Comparison of ENCODE assay signal across 10 mouse cellular contexts in the genomic region with DNA sequence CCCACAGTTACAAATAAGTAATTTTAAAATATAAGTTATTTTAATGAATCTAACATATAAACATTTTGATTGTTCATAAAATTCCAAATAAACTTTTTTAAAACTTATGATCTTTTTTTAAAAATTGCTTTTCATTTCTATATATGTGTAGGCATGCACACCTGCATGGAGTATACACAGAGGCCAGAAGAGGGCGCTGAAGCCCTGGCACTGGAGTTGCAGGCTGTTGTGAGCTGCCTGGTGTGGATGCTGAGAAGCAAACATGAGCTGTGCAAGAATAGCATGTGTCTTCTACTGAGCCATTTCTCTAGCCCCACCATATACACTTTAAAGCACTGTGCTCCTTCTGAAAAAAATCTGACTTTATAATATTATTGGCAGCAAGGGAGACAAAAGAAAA. TPM values are rescaled to one million over a fixed set of nuclear protein-coding genes. Genes with fewer than 3 reads are reported as not detected.
A peak's percentile ranks its signal among the peaks of the same experiment; 100 is the strongest.
DNase-seq lines count a peak whose midpoint lies in the region; ATAC-seq and TF ChIP-seq lines count a peak whose summit lies in the region.
"Had no signal": no experiment of that assay in that cellular context is flagged by ENCODE, and none has a peak within 500 bp of the region (broad histone marks: within the 10 kb centered on the region; RNA-seq: fewer than 3 reads in every experiment).

No protein-coding gene starts in this region.

- TF ChIP-seq EP300 in CH12.LX (IDR thresholded peaks at IDR 0.05; ENCODE audit: low read length) = no peak

- no peak for ATAC-seq in kidney, postnatal 0 days (replicated peaks; ENCODE audit: low FRiP score, low read depth)
- ATAC-seq in granulocyte monocyte progenitor cell, adult 5-6 weeks (replicated peaks; ENCODE audit: poor library complexity, severe bottlenecking) = peak; percentile 40; the same call in 1 of the 2 replicates

- no peak overlapping the region for H3K27ac ChIP-seq in kidney, postnatal 0 days
- no peak overlapping the region for H3K27ac ChIP-seq in CH12.LX (ENCODE audit: insufficient read depth, low read depth)

- H3K4me1 ChIP-seq in kidney, postnatal 0 days (replicated peaks; ENCODE audit: insufficient read depth, low read length) = no peaks in the 10 kb centered on the region
- no peaks in the 10 kb centered on the region for H3K4me1 ChIP-seq in CH12.LX (ENCODE audit: control insufficient read depth in 1 of 2, insufficient read depth in 2 of 2)

- H3K27me3 ChIP-seq in kidney, postnatal 0 days (ENCODE audit: insufficient read depth, low read length) = no peaks in the 10 kb centered on the region
- H3K27me3 ChIP-seq in CH12.LX (replicated peaks) = no peaks in the 10 kb centered on the region
- H3K27me3 ChIP-seq: megakaryocyte, embryonic 14.5 days had no signal

- H3K36me3 ChIP-seq in kidney, postnatal 0 days (ENCODE audit: insufficient read depth, low read length) = peaks cover 23% of the 10 kb centered on the region; the same call in 1 of the 2 replicates
- peaks cover 38 to 87% of the 10 kb centered on the region in 2 experiments for H3K36me3 ChIP-seq in CH12.LX (replicated peaks in 1 of 2; ENCODE audit: control insufficient read depth in 1 of 2, insufficient read depth in 1 of 2, low read length in 1 of 2)

- TF ChIP-seq POLR2A in CH12.LX (IDR thresholded peaks at IDR 0.05; ENCODE audit: low read depth, low read length) = no peak

- WGBS in kidney, postnatal 0 days = 47% methylated on average over 1 of the region's 1 CpGs

- no peak overlapping the region for H3K4me3 ChIP-seq in kidney, postnatal 0 days (replicated peaks; ENCODE audit: low read depth, low read length)
- no peak overlapping the region for H3K4me3 ChIP-seq in CH12.LX (replicated peaks in 1 of 3; ENCODE audit: low read depth in 2 of 3, low read length in 2 of 3, poor library complexity in 1 of 3)
- H3K4me3 ChIP-seq: megakaryocyte, embryonic 14.5 days had no signal

- no peak overlapping the region for H3K9ac ChIP-seq in kidney, postnatal 0 days (ENCODE audit: low read depth, low read length)
- no peak overlapping the region for H3K9ac ChIP-seq in CH12.LX (ENCODE audit: insufficient read depth, low read depth)

- H3K4me2 ChIP-seq in kidney, postnatal 0 days (ENCODE audit: low read length) = no peak overlapping the region
- H3K4me2 ChIP-seq in CH12.LX (ENCODE audit: insufficient read depth, low read depth, poor library complexity, severe bottlenecking) = no peak overlapping the region

- TF ChIP-seq RAD21 in CH12.LX (IDR thresholded peaks at IDR 0.05; ENCODE audit: low read depth, low read length) = peak; percentile 8

- in situ Hi-C loops in CH12.LX (cut with MboI; ENCODE audit: low pct_ligation_motif_present, low pct_unique_long_range_greater_than_20kb, low sequenced_read_pairs) = no loop called here

- no peak for DNase-seq in kidney, postnatal 0 days (ENCODE audit: low spot score)
- no peak for DNase-seq in kidney, adult 8-10 months
- DNase-seq in 416B (ENCODE audit: low read depth) (peak; percentile 41), CH12.LX (ENCODE audit: extremely low read depth) (no peak)
- DNase-seq in ovary, adult 18-20 months (ENCODE audit: low spot score) = no peak
- no peak for DNase-seq in lung, postnatal 25 days (ENCODE audit: low spot score)
- no peak for DNase-seq in heart, adult 18-20 months
- DNase-seq: left cerebral cortex, postnatal 4 days had no signal

- dilution Hi-C loops in CH12.LX (cut with MboI; ENCODE audit: extremely low pct_ligation_motif_present, extremely low pct_unique_long_range_greater_than_20kb, low sequenced_read_pairs) = no loop called here

- peak; percentile 34; the same call in 1 of the 2 replicates for TF ChIP-seq CTCF in kidney, postnatal 0 days (IDR thresholded peaks at IDR 0.05; ENCODE audit: low read depth)
- TF ChIP-seq CTCF in CH12.LX (conservative IDR thresholded peaks at IDR 0.05 in 1 of 2, IDR thresholded peaks at IDR 0.05 in 1 of 2; ENCODE audit: low read depth in 2 of 2, low read length in 2 of 2) = peak; percentile 17 to 41; a peak in 2 of 4 replicates

- H3K9me3 ChIP-seq in kidney, postnatal 0 days (replicated peaks; ENCODE audit: low read length) = no peaks in the 10 kb centered on the region
- H3K9me3 ChIP-seq in CH12.LX (replicated peaks; ENCODE audit: low read length) = peaks cover 8% of the 10 kb centered on the region

- peaks cover 4% of the 10 kb centered on the region for H3K79me2 ChIP-seq in CH12.LX (replicated peaks; ENCODE audit: control insufficient read depth, extremely low read depth, insufficient read depth, poor library complexity, severe bottlenecking)

TF ChIP-seq in CH12.LX, 34 proteins besides CTCF, POLR2A, EP300 and RAD21:
- no peak for TF ChIP-seq CHD1 (IDR thresholded peaks at IDR 0.05; ENCODE audit: low read depth, low read length)
- no peak for TF ChIP-seq TBP (conservative IDR thresholded peaks at IDR 0.05; ENCODE audit: low read depth, low read length)
- no peak for TF ChIP-seq GABPA (IDR thresholded peaks at IDR 0.05; ENCODE audit: insufficient replicate concordance, low read depth, low read length)
- no peak for TF ChIP-seq CHD2 (IDR thresholded peaks at IDR 0.05; ENCODE audit: low read length)
- TF ChIP-seq BHLHE40 (IDR thresholded peaks at IDR 0.05; ENCODE audit: low read depth, low read length) = no peak
- no peak for TF ChIP-seq ZMIZ1 (IDR thresholded peaks at IDR 0.05; ENCODE audit: low read depth, low read length)
- no peak for TF ChIP-seq ZNF384 (IDR thresholded peaks at IDR 0.05; ENCODE audit: low read depth, low read length)
- TF ChIP-seq ZKSCAN1 (IDR thresholded peaks at IDR 0.05; ENCODE audit: borderline replicate concordance, low read depth, low read length) = no peak
- no peak for TF ChIP-seq PAX5 (IDR thresholded peaks at IDR 0.05; ENCODE audit: low read length)
- TF ChIP-seq IRF4 (IDR thresholded peaks at IDR 0.05; ENCODE audit: low read depth, low read length) = no peak
- no peak for TF ChIP-seq JUND (conservative IDR thresholded peaks at IDR 0.05; ENCODE audit: low read depth, low read length)
- TF ChIP-seq KAT2A (IDR thresholded peaks at IDR 0.05; ENCODE audit: insufficient replicate concordance, low read length) = no peak
- no peak for TF ChIP-seq HCFC1 (IDR thresholded peaks at IDR 0.05; ENCODE audit: low read depth, low read length)
- TF ChIP-seq MXI1 (IDR thresholded peaks at IDR 0.05; ENCODE audit: low read depth, low read length) = no peak
- TF ChIP-seq MYC (IDR thresholded peaks at IDR 0.05; ENCODE audit: low read depth, low read length) = no peak
- TF ChIP-seq E2F4 (IDR thresholded peaks at IDR 0.05; ENCODE audit: insufficient replicate concordance, low read depth, low read length) = no peak

RNA-seq across cellular contexts. Expression of gene Minpp1, which starts 26.9 kb away (rescaled TPM):
- polyA plus RNA-seq in kidney, postnatal 0 days (2015; fragmentation: Nextera tagmentation; extraction: Ambion mirVana) = 71.8 and 73.2 TPM in 2 replicates
- total RNA-seq in CH12.LX (2012; rRNA removed) (44.0 and 50.7 TPM in 2 replicates), CH12.LX (2014; rRNA removed) (73.1 and 73.2 TPM in 2 replicates)
- polyA plus RNA-seq in CH12.LX (2012; ENCODE audit: insufficient read length, low read depth) = 41.9 and 50.5 TPM in 2 replicates
- 36.3 and 45.2 TPM in 2 replicates for total RNA-seq in granulocyte monocyte progenitor cell, adult 5-6 weeks (2014; fragmentation: Nextera tagmentation)
- total RNA-seq in granulocyte monocyte progenitor cell, adult 5-6 weeks (2017) = 37.9 and 49.9 TPM in 2 replicates
- total RNA-seq in heart, adult 18-20 months (2021) = 10 to 100 TPM; 14.4 to 14.7 TPM

RNA-seq across cellular contexts. Expression of gene Rpl9-ps6, which starts 46.1 kb away (rescaled TPM):
- polyA plus RNA-seq in kidney, postnatal 0 days (2015; fragmentation: Nextera tagmentation; extraction: Ambion mirVana) = 145 and 154 TPM in 2 replicates
- total RNA-seq in CH12.LX (2012; rRNA removed) (132 and 145 TPM in 2 replicates), CH12.LX (2014; rRNA removed) (772 and 843 TPM in 2 replicates)
- 149 and 309 TPM in 2 replicates for polyA plus RNA-seq in CH12.LX (2012; ENCODE audit: insufficient read length, low read depth)
- total RNA-seq in granulocyte monocyte progenitor cell, adult 5-6 weeks (2014; fragmentation: Nextera tagmentation) = 146 and 204 TPM in 2 replicates
- total RNA-seq in granulocyte monocyte progenitor cell, adult 5-6 weeks (2017) = 105 and 159 TPM in 2 replicates
- 10 to 100 TPM; 28.5 to 47.2 TPM for total RNA-seq in heart, adult 18-20 months (2021)
